Mouse (Mus musculus): ENCODE measurements around the gene Tnrc6c. TPM values are rescaled to one million over a fixed set of nuclear protein-coding genes. Genes with fewer than 3 reads are reported as not detected.
"Not testable (repeated sequence)": the region's sequence is repeated elsewhere in the genome, so short reads cannot be mapped to it uniquely, and the experiment has no call there.

Tnrc6c gene
- polyA plus RNA-seq, 1 experiment from 2014 or later = 8.6 TPM

DNA sequence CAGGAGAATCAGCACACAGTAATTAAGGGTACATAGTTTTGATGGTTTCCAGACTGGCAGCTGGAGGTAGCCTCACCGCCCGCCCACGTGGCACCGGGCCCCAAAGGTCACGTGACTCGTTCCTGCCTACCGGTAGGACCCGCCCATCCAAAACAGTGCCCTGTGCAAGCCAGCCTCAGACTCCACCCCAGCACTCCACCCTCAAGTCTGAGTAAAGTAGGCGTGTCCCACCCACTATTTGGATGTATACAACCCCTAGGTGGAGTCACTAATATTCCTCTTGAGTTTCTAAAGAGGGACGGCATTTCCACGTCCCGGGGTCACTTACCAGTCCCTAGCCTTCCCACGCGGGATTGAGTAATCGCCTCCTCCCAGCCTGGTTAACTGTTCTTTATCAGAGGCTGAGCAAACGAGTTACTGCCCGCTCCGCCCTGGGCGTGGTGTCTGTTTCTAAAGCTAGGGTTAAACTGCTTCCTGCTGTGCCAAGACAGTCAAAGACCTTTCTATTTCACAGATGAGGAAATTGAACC is 126.6 kb downstream of the Tnrc6c start:
- Histone ChIP-seq H3K9ac (ENCODE audit: low read length) (peak overlapping the region; percentile 77), H3K4me3 (ENCODE audit: low read length) (peak overlapping the region; percentile 61), H3K9me3 (ENCODE audit: control insufficient read depth, low read length) (no peaks in the 10 kb centered on the region), H3K27me3 (ENCODE audit: control insufficient read depth, insufficient read depth, low read depth, low read length) (no peaks in the 10 kb centered on the region; the same call in 1 of the 2 replicates), H3K4me1 (replicated peaks; ENCODE audit: control insufficient read depth, insufficient read depth, low read length) (peaks cover 41% of the 10 kb centered on the region), H3K4me2 (ENCODE audit: low read depth, low read length) (peak overlapping the region; percentile 98), H3K27ac (ENCODE audit: low read length) (peak overlapping the region; percentile 97), H3K36me3 (ENCODE audit: control insufficient read depth, insufficient read depth, low read length) (no peaks in the 10 kb centered on the region)
- WGBS = 1% methylated on average over 19 of the region's 19 CpGs
- ATAC-seq (ENCODE audit: low read depth) = peak; percentile 75

DNA sequence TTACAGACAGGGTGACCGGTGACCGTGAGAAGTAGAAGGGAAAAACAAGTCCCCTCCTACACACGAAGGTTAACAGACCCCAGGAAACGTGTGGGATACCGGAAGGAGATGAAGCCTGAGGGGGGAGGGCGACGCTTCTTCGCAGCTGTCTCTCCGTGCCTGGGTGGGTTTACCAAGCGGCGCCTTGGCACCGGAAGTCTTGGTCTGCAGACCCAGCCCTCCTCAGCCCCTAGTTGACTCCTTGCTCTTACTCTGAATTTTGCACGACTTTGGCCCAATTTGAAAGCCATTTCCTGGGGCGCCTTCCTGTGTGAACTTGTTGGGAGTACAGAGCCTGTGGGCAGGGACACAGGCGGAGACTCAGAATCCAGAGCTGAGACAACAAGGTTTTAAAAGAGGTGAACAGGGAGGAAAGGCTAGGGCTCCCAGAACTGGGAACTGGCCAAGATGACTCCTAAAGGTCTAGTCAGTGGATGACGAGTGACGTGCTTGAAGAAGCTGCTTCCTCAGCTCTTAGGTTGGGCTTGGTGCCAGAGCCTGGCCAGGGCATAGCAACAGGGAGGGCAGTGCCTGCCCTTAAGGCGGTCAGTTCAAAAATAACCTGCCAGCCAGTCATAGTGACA is 127.2 kb downstream of the Tnrc6c start:
- ATAC-seq (ENCODE audit: low read depth) = no peak
- Histone ChIP-seq H3K27ac (ENCODE audit: low read length) (peak overlapping the region; percentile 97), H3K9me3 (ENCODE audit: control insufficient read depth, low read length) (no peaks in the 10 kb centered on the region), H3K9ac (ENCODE audit: low read length) (peak overlapping the region; percentile 19), H3K4me3 (ENCODE audit: low read length) (peak overlapping the region; percentile 61), H3K27me3 (ENCODE audit: control insufficient read depth, insufficient read depth, low read depth, low read length) (no peaks in the 10 kb centered on the region; the same call in 1 of the 2 replicates), H3K36me3 (ENCODE audit: control insufficient read depth, insufficient read depth, low read length) (no peaks in the 10 kb centered on the region), H3K4me2 (ENCODE audit: low read depth, low read length) (peak overlapping the region; percentile 98), H3K4me1 (replicated peaks; ENCODE audit: control insufficient read depth, insufficient read depth, low read length) (peaks cover 41% of the 10 kb centered on the region)
- 14% methylated on average over 18 of the region's 18 CpGs for WGBS

DNA sequence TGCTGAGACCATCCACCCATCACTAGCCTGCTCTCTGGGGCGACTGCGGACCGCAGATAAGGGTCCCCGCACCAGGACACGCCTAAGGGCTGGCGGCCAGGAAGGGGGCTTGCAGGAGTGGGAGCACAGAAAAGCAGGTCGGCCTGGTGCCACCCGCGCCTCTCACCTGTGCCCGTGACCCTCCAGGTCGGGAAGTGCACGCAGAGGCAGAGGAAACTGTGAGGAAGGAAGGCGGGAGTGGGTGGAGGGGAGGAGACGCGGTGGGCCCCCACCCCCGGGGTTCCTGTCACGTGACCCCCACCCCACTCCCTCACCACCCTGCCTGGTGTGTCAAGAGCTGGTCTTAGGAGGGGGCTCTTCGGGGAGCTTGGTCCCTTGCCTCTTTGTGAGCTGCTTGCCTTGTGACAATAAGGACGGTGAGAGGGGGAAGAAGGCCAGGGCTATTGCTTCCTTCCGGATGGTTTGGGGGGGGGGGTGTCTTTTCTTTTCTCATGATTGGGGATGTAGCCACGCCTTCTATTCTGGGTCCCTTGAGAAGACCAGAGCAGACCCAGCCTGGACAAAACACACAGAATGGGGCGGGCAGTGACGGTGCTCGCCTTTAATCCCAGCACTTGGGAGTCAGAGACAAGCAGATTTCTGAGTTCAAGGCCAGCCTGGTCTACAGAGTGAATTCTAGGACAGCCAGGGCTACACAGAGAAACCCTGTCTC is 128.1 kb downstream of the Tnrc6c start, which contains the start of the genes Tmc8 and Tmc6:
Tmc8 (plus strand) TSS at position 84 of the 712 bp plus-strand sequence.
Tmc6 (minus strand) TSS at position 206 of the 712 bp plus-strand sequence.
- peak within 1 kb of the TSS; percentile 61 for H3K4me3 ChIP-seq (ENCODE audit: low read length)
- peaks cover 41% of the 10 kb centered on the region for H3K4me1 ChIP-seq (replicated peaks; ENCODE audit: control insufficient read depth, insufficient read depth, low read length)
- peak within 1 kb of the TSS; percentile 51 for H3K9ac ChIP-seq (ENCODE audit: low read length)
- peak; percentile 10 for ATAC-seq (ENCODE audit: low read depth)
- H3K27ac ChIP-seq (ENCODE audit: low read length) = peak within 1 kb of the TSS; percentile 97
- H3K4me2 ChIP-seq (ENCODE audit: low read depth, low read length) = peak within 1 kb of the TSS; percentile 98
- 46% methylated on average over 21 of the region's 24 CpGs for WGBS
- H3K36me3 ChIP-seq (ENCODE audit: control insufficient read depth, insufficient read depth, low read length) = no peaks in the 10 kb centered on the region
- H3K27me3 ChIP-seq (ENCODE audit: control insufficient read depth, insufficient read depth, low read depth, low read length) = no peaks in the 10 kb centered on the region; the same call in 1 of the 2 replicates
- no peaks in the 10 kb centered on the region for H3K9me3 ChIP-seq (ENCODE audit: control insufficient read depth, low read length)

DNA sequence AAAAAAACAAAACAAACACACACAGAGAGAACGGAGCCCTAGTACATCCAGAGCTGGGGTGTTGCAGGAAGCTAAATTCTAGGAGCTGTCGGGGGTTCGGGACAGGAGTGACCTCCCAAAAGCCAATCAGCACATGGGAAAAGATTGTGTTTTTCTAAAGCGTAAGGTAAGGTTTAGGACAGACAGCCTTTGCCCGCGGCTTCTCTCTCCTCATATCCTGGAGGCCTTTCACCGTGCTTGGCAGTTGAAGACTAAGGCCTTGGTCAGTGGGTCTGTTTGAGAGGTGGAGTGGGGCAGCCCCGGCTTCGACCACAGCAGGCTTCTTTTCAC is 128.6 kb downstream of the Tnrc6c start:
- H3K36me3 ChIP-seq (ENCODE audit: control insufficient read depth, insufficient read depth, low read length) = no peaks in the 10 kb centered on the region
- no peaks in the 10 kb centered on the region; the same call in 1 of the 2 replicates for H3K27me3 ChIP-seq (ENCODE audit: control insufficient read depth, insufficient read depth, low read depth, low read length)
- H3K4me3 ChIP-seq (ENCODE audit: low read length) = peak overlapping the region; percentile 41
- H3K9ac ChIP-seq (ENCODE audit: low read length) = peak overlapping the region; percentile 8
- H3K4me2 ChIP-seq (ENCODE audit: low read depth, low read length) = peak overlapping the region; percentile 56
- H3K4me1 ChIP-seq (replicated peaks; ENCODE audit: control insufficient read depth, insufficient read depth, low read length) = peaks cover 41% of the 10 kb centered on the region
- 46% methylated on average over 9 of the region's 9 CpGs for WGBS
- no peak for ATAC-seq (ENCODE audit: low read depth)
- no peaks in the 10 kb centered on the region for H3K9me3 ChIP-seq (ENCODE audit: control insufficient read depth, low read length)
- H3K27ac ChIP-seq (ENCODE audit: low read length) = peak overlapping the region; percentile 12

DNA sequence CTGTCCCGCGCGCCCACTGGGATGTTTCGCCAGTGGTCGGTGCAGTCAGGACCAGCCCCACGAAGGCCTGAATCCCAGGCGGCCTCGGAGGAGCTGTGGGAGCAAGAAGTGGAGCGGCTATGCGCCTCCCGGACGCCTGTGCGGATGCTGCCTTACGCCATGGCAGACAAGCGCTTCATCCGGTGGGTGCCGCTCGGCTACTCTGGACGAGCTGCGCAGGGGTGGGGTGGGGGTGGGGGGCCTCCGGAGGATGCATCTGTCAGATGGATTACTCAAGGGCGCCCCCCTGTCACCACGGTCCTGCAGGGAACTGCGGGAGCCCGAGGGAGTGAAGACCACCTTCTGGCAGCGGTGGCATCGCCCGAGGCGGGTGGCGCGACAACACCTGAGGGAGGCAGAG is 129.0 kb downstream of the Tnrc6c start:
- peaks cover 41% of the 10 kb centered on the region for H3K4me1 ChIP-seq (replicated peaks; ENCODE audit: control insufficient read depth, insufficient read depth, low read length)
- 5% methylated on average over 31 of the region's 31 CpGs for WGBS
- peak; percentile 7; the same call in 1 of the 2 replicates for ATAC-seq (ENCODE audit: low read depth)
- H3K4me2 ChIP-seq (ENCODE audit: low read depth, low read length) = peak overlapping the region; percentile 56
- H3K9me3 ChIP-seq (ENCODE audit: control insufficient read depth, low read length) = no peaks in the 10 kb centered on the region
- H3K27ac ChIP-seq (ENCODE audit: low read length) = peak overlapping the region; percentile 12
- peak overlapping the region; percentile 41 for H3K4me3 ChIP-seq (ENCODE audit: low read length)
- H3K27me3 ChIP-seq (ENCODE audit: control insufficient read depth, insufficient read depth, low read depth, low read length) = no peaks in the 10 kb centered on the region; the same call in 1 of the 2 replicates
- H3K9ac ChIP-seq (ENCODE audit: low read length) = peak overlapping the region; percentile 8
- no peaks in the 10 kb centered on the region for H3K36me3 ChIP-seq (ENCODE audit: control insufficient read depth, insufficient read depth, low read length)

DNA sequence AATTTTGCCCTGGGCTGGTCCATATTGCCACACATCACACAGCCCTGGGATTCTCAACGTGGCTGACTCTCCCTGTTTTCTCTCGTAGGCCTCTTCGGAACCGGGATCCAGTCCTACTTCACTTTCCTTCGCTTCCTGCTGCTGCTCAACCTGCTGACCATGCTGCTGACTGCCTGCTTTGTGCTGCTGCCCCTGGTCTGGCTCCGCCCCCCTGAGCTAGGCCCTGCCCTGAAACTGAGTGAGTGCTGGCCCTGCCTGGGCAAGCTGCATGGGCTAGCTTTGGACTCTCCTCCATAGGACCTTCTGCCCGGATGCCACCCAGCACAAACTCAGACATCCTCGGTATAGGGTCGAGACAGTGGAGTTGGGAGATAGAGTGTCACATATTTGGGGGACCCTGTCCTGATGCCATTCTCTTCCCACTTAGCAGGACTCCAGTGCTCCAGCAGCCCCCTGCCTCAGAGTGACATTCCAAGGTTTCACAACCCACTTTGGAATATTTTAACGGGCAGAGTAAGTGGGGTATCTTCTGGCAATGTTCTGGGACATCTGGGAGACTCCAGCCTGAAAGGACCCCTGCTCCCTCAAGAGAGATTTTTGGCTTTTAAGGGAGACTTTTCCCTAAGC is 129.7 kb downstream of the Tnrc6c start:
- H3K36me3 ChIP-seq (ENCODE audit: control insufficient read depth, insufficient read depth, low read length) = no peaks in the 10 kb centered on the region
- WGBS = 39% methylated on average over 10 of the region's 10 CpGs
- peaks cover 37% of the 10 kb centered on the region for H3K4me1 ChIP-seq (replicated peaks; ENCODE audit: control insufficient read depth, insufficient read depth, low read length)
- no peaks in the 10 kb centered on the region for H3K9me3 ChIP-seq (ENCODE audit: control insufficient read depth, low read length)
- no peak for ATAC-seq (ENCODE audit: low read depth)
- peak overlapping the region; percentile 56 for H3K4me2 ChIP-seq (ENCODE audit: low read depth, low read length)
- peak overlapping the region; percentile 8 for H3K9ac ChIP-seq (ENCODE audit: low read length)
- peak overlapping the region; percentile 41 for H3K4me3 ChIP-seq (ENCODE audit: low read length)
- no peaks in the 10 kb centered on the region; the same call in 1 of the 2 replicates for H3K27me3 ChIP-seq (ENCODE audit: control insufficient read depth, insufficient read depth, low read depth, low read length)
- H3K27ac ChIP-seq (ENCODE audit: low read length) = no peak overlapping the region

DNA sequence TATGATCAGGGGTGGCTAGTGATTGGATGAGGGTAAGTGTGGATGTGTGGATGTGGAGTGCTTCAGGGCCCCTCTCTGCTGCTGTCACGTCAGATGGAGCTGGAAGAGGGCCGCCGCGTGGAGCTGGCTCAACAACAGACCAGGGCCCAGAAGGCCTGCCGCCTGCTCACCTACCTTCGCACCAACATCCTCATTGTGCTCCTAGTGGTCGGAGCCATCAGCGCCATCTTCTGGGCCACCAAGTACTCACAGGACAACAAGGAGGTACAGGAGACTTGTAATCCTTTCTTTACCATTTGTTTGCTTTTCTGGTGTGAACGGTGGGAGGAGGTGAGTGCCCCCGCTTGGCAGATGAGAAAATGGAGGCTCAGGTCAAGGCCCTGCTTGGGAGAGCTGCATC is 132.2 kb downstream of the Tnrc6c start:
- Histone ChIP-seq H3K9ac (ENCODE audit: low read length) (no peak overlapping the region), H3K4me1 (replicated peaks; ENCODE audit: control insufficient read depth, insufficient read depth, low read length) (peaks cover 21% of the 10 kb centered on the region), H3K27me3 (ENCODE audit: control insufficient read depth, insufficient read depth, low read depth, low read length) (no peaks in the 10 kb centered on the region; the same call in 1 of the 2 replicates), H3K4me3 (ENCODE audit: low read length) (no peak overlapping the region), H3K4me2 (ENCODE audit: low read depth, low read length) (no peak overlapping the region), H3K36me3 (ENCODE audit: control insufficient read depth, insufficient read depth, low read length) (no peaks in the 10 kb centered on the region), H3K9me3 (ENCODE audit: control insufficient read depth, low read length) (no peaks in the 10 kb centered on the region), H3K27ac (ENCODE audit: low read length) (no peak overlapping the region)
- 10% methylated on average over 10 of the region's 10 CpGs for WGBS
- no peak for ATAC-seq (ENCODE audit: low read depth)

DNA sequence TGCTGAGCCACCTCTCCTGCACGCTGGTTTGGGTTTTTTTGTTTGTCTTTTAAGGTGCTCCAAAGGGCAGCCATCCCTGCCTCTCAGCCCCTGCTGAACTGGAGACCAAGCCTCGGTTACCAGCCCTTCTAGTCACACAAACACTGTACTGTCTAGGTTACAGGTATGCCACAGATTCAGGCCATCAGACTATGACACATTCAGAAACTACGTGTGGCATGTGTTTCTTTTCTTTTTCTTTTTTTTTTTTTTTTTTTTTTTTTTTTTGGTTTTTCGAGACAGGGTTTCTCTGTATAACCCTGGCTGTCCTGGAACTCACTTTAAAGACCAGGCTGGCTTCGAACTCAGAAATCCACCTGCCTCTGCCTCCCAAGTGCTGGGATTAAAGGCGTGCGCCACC is 134.4 kb downstream of the Tnrc6c start:
- not testable (repeated sequence) for ATAC-seq (ENCODE audit: low read depth); H3K36me3 ChIP-seq (ENCODE audit: control insufficient read depth, insufficient read depth, low read length); H3K4me3 ChIP-seq (ENCODE audit: low read length); H3K27ac ChIP-seq (ENCODE audit: low read length); H3K9me3 ChIP-seq (ENCODE audit: control insufficient read depth, low read length); H3K4me2 ChIP-seq (ENCODE audit: low read depth, low read length); H3K9ac ChIP-seq (ENCODE audit: low read length); H3K27me3 ChIP-seq (ENCODE audit: control insufficient read depth, insufficient read depth, low read depth, low read length)
- WGBS = 69% methylated on average over 6 of the region's 7 CpGs
- H3K4me1 ChIP-seq (replicated peaks; ENCODE audit: control insufficient read depth, insufficient read depth, low read length) = peaks cover 13% of the 10 kb centered on the region; the same call in 1 of the 2 replicates

DNA sequence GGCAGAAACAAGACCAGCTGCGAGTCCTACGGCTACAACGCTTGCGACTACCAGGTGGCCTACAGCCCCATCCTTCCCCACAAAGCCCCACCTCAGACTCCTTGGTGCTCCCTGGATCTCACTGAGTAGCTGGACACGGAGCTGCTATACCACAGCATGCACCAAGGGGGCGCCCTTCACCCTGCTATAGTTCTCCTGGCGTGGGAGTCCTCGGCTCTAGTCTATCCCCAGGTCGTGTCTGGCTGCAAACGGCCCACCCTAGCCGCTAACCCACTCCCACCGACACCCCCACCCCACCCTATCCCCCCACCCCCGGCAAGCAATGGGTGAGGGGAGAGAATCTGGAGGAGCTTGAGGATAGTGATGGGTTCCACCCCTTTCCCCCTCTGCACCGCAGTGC is 136.2 kb downstream of the Tnrc6c start:
- Histone ChIP-seq H3K27ac (ENCODE audit: low read length) (no peak overlapping the region), H3K27me3 (ENCODE audit: control insufficient read depth, insufficient read depth, low read depth, low read length) (no peaks in the 10 kb centered on the region), H3K4me2 (ENCODE audit: low read depth, low read length) (peak overlapping the region; percentile 56), H3K4me3 (ENCODE audit: low read length) (peak overlapping the region; percentile 21; the same call in 1 of the 2 replicates), H3K36me3 (ENCODE audit: control insufficient read depth, insufficient read depth, low read length) (no peaks in the 10 kb centered on the region), H3K9ac (ENCODE audit: low read length) (0 out of 2 replicates have a peak overlapping the region, but pooled peaks have one; percentile 30), H3K9me3 (ENCODE audit: control insufficient read depth, low read length) (no peaks in the 10 kb centered on the region), H3K4me1 (replicated peaks; ENCODE audit: control insufficient read depth, insufficient read depth, low read length) (peaks cover 12% of the 10 kb centered on the region; the same call in 1 of the 2 replicates)
- peak; percentile 21; the same call in 1 of the 2 replicates for ATAC-seq (ENCODE audit: low read depth)
- WGBS = 10% methylated on average over 14 of the region's 14 CpGs
